Mouse (Mus musculus) CD4-positive naive resting alpha-beta T cell, adult 57 days (primary cell): ENCODE data around the gene Ceacam3. TPM values are rescaled to one million over a fixed set of nuclear protein-coding genes. Genes with fewer than 3 reads are reported as not detected.

ENCODE experiments used
- total RNA-seq: library from RNA; stranded (reverse); gene quantifications from one replicate; pipeline ENCODE4 v1.2.4, GENCODE M21; 2023

Ceacam3 gene
- total RNA-seq, result not detected

DNA sequence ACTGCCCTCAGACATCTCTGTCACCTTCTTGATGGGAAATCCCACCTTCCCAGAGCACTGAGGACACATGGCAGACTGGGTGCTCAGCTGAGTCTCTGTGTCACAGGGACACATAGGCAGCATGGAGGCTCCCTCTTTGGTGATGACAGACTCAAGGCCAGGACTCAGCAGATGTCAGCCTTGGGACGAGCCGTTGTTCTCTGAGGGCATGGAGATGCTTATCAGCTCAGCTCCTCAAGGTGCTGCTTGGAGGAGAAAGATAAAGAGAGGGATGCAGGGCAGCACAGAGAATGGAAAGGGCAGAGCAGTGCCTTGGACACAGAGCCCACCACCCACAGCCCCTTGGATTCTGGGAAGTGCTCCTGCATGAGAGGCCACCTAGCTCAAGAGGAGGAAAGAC, at the start of gene Ceacam3:
Ceacam3 (plus strand) TSS at position 352 of the 400 bp plus-strand sequence.

DNA sequence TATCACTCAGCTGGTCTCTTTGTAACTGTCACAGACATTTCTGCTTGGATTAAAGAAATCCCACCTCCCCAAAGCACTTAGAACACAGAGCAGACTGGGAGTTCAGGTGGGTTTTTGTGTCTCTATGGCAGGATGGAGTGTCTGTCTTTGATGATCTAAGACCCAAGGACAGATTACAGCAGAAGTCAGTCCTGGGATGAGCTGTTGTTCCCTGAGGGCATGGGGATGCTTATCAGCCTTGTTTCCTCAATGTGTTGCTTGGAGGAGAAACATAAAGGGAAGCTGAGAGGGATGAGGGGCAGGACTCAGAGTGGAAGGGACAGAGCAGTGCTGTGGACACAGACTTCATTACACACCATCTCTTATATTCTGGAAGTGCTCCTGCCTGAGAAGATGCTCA, 53.1 kb downstream of the Ceacam3 start, which contains the start of gene Psg29:
Psg29 (plus strand) TSS at position 301 of the 400 bp plus-strand sequence.

Other genes starting within 250 kb of the Ceacam3 start
- 2.0 TPM for gene Ptgir, start 243.8 kb upstream of the Ceacam3 start, total RNA-seq
- gene Calm3, start 226.2 kb upstream of the Ceacam3 start, total RNA-seq, result 106 TPM
- gene Pnmal2, start 205.6 kb upstream of the Ceacam3 start, total RNA-seq, result not detected
- gene Pnmal1, start 190.6 kb upstream of the Ceacam3 start, total RNA-seq, result not detected
- 3.0 TPM for gene Gm42372, start 167.2 kb upstream of the Ceacam3 start, total RNA-seq
- 0.12 TPM for gene Ccdc8, start 157.6 kb upstream of the Ceacam3 start, total RNA-seq
- 99.8 TPM for gene Ppp5c, start 122.4 kb upstream of the Ceacam3 start, total RNA-seq
- 1.2 TPM for gene Hif3a, start 87.9 kb upstream of the Ceacam3 start, total RNA-seq
- gene Psg16, start 76.2 kb upstream of the Ceacam3 start, total RNA-seq, result 0.24 TPM
- gene Psg29, start 53.2 kb downstream of the Ceacam3 start, total RNA-seq, result not detected